Mouse (Mus musculus) bone marrow, adult 2 months (tissue): ENCODE measurements at regions not wholly inside any gene's neighbourhood (a gene's known extent, or its start where the extent isn't known, plus 50 kb on each side); places are given as distances from the start of the nearest gene placed in this dataset.

Source experiments
- CTCF ChIP-seq: fragments of 200-500 bp; IDR thresholded peaks from 2 replicates; pipeline ENCODE4 v1.5.1; 2011; ENCODE audit warnings: low read length, control low read depth; ENCODE audit not compliant: control insufficient read depth, insufficient read depth
- POLR2A ChIP-seq: fragments of 200-500 bp; IDR thresholded peaks from 2 replicates; pipeline ENCODE4 v1.6.1; 2011; ENCODE audit warnings: low read depth, mild to moderate bottlenecking, control low read depth, low read length, borderline replicate concordance; ENCODE audit not compliant: control insufficient read depth

DNA sequence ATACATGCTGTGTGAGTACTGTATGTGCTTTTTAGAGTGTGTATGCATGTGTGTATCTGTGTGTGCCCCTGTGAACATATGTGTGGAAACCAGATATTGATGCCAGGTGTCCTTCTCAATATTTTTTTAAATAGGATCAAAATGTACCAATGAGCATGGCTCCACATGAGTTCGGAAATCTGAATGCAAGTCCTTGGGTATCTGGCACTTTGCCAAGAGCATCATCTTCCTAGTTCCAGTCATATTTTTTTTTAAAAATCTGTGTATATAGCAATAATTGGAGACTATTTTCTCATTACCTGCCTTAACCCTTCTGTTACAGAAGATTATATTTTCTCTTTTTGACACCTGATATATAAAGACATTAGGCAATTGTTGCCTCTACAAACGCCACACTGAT, 255.0 kb upstream of the BC052040 start:
- TF ChIP-seq POLR2A (no peak), CTCF (no peak)
